Mouse (Mus musculus): ENCODE measurements around the gene Siglece.

Gene Siglece

GRCm38 (mm10) chr7:43654519-43654918 lies 5.4 kb downstream of the Siglece start:
- Histone ChIP-seq H3K36me3 (ENCODE audit: control insufficient read depth, insufficient read depth, low read length, poor library complexity, severe bottlenecking) (no peaks in the 10 kb centered on the region), H3K27me3 (ENCODE audit: control insufficient read depth, insufficient read depth, low read length, poor library complexity, severe bottlenecking) (no peaks in the 10 kb centered on the region)
- no peak for DNase-seq (ENCODE audit: low read depth, low spot score)

DNA sequence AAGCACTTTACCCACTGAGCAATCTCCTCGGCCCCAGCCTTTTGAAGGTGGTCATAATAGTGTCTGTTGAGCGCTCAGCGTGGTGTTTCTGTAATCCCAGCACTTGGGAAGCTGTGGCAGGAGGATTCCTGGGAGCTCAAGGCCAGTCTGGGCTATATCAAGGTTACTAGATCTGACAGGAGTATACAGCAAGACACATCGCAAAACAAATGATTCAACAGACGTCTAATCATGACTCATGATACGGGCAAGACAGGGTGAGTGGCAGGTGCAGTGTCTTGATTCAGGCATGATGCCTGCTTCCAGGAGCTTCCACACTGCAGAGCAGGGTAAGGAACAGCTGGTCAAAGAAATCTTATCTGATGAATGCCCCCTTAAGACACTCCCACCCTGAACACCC lies 7.3 kb downstream of the Siglece start:
- H3K27me3 ChIP-seq (ENCODE audit: control insufficient read depth, insufficient read depth, low read length, poor library complexity, severe bottlenecking) = no peaks in the 10 kb centered on the region
- H3K36me3 ChIP-seq (ENCODE audit: control insufficient read depth, insufficient read depth, low read length, poor library complexity, severe bottlenecking) = no peaks in the 10 kb centered on the region
- DNase-seq (ENCODE audit: low read depth, low spot score) = no peak

GRCm38 (mm10) chr7:43643046-43643652 lies 16.8 kb downstream of the Siglece start:
- H3K36me3 ChIP-seq (ENCODE audit: control insufficient read depth, insufficient read depth, low read length, poor library complexity, severe bottlenecking) = no peaks in the 10 kb centered on the region
- DNase-seq (ENCODE audit: low read depth, low spot score) = no peak
- no peaks in the 10 kb centered on the region for H3K27me3 ChIP-seq (ENCODE audit: control insufficient read depth, insufficient read depth, low read length, poor library complexity, severe bottlenecking)

- H3K27me3 ChIP-seq (ENCODE audit: control insufficient read depth, insufficient read depth, low read length, poor library complexity, severe bottlenecking) = no peaks in the 10 kb centered on the region
- no peaks in the 10 kb centered on the region for H3K36me3 ChIP-seq (ENCODE audit: control insufficient read depth, insufficient read depth, low read length, poor library complexity, severe bottlenecking)
- no peak for DNase-seq (ENCODE audit: low read depth, low spot score)
These were observed 17.4 kb downstream of the Siglece start for GRCm38 (mm10) chr7:43642587-43642986.

DNA sequence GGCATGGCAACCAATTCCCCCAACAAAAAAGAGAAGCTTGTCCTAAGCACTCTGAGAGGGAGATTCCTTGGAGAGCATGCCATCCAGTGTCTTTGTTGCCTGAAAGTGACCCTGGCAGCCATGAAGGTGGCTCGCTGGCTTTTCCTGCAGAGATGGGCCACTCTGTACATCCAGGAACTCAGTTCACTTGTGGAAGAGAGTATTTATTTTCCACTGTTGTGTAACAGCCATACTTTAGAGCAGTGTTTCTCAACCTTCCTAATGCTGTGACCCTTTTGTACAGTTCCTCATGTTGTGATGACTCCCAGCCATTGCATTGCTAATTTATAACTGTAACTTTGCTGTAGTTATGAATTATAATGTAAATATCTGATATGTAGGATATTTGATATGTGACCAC lies 22.8 kb downstream of the Siglece start:
- Histone ChIP-seq H3K27me3 (ENCODE audit: control insufficient read depth, insufficient read depth, low read length, poor library complexity, severe bottlenecking) (no peaks in the 10 kb centered on the region), H3K36me3 (ENCODE audit: control insufficient read depth, insufficient read depth, low read length, poor library complexity, severe bottlenecking) (no peaks in the 10 kb centered on the region)
- DNase-seq (ENCODE audit: low read depth, low spot score) = no peak

DNA sequence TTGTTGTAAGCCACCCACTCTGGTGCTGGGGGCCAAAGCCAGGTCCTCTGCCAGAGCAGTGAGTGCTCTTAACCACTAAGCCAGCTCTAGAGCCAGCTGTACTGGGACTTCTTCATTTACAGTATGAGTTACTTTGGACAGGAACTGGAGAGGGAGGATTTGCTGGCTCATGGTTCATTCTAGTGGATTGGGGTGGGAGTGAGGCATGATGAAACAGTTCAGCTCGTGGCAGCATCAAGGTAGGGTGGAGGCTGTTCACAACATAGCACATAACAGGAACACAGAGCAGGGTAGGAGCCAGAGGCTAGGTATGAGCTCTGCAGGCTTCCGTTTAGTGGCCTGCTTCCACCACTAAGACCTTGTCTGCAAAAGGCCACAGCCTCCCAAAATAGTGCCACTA lies 23.8 kb downstream of the Siglece start:
- no peaks in the 10 kb centered on the region for H3K36me3 ChIP-seq (ENCODE audit: control insufficient read depth, insufficient read depth, low read length, poor library complexity, severe bottlenecking)
- DNase-seq (ENCODE audit: low read depth, low spot score) = no peak

GRCm38 (mm10) chr7:43634500-43634899 lies 25.5 kb downstream of the Siglece start, which contains the start of gene Ceacam18:
Gene Ceacam18 (plus strand): TSS chr7:43634707.
- DNase-seq (ENCODE audit: low read depth, low spot score) = no peak
- H3K27me3 ChIP-seq (ENCODE audit: control insufficient read depth, insufficient read depth, low read length, poor library complexity, severe bottlenecking) = no peaks in the 10 kb centered on the region
- H3K36me3 ChIP-seq (ENCODE audit: control insufficient read depth, insufficient read depth, low read length, poor library complexity, severe bottlenecking) = no peaks in the 10 kb centered on the region

More for the DNA sequence above, 23.8 kb downstream of the Siglece start:
- H3K27me3 ChIP-seq (ENCODE audit: control insufficient read depth, insufficient read depth, low read length, poor library complexity, severe bottlenecking) = no peaks in the 10 kb centered on the region

GRCm38 (mm10) chr7:43633940-43634339 lies 26.0 kb downstream of the Siglece start:
- H3K36me3 ChIP-seq (ENCODE audit: control insufficient read depth, insufficient read depth, low read length, poor library complexity, severe bottlenecking) = no peaks in the 10 kb centered on the region
- H3K27me3 ChIP-seq (ENCODE audit: control insufficient read depth, insufficient read depth, low read length, poor library complexity, severe bottlenecking) = no peaks in the 10 kb centered on the region
- no peak for DNase-seq (ENCODE audit: low read depth, low spot score)

GRCm38 (mm10) chr7:43625794-43626422 lies 34.1 kb downstream of the Siglece start:
- peak; percentile 6 for DNase-seq (ENCODE audit: low read depth, low spot score)
- Histone ChIP-seq H3K36me3 (ENCODE audit: control insufficient read depth, insufficient read depth, low read length, poor library complexity, severe bottlenecking) (no peaks in the 10 kb centered on the region), H3K27me3 (ENCODE audit: control insufficient read depth, insufficient read depth, low read length, poor library complexity, severe bottlenecking) (no peaks in the 10 kb centered on the region)

GRCm38 (mm10) chr7:43625065-43625464 lies 34.9 kb downstream of the Siglece start:
- H3K27me3 ChIP-seq (ENCODE audit: control insufficient read depth, insufficient read depth, low read length, poor library complexity, severe bottlenecking) = no peaks in the 10 kb centered on the region
- DNase-seq (ENCODE audit: low read depth, low spot score) = no peak
- no peaks in the 10 kb centered on the region for H3K36me3 ChIP-seq (ENCODE audit: control insufficient read depth, insufficient read depth, low read length, poor library complexity, severe bottlenecking)

DNA sequence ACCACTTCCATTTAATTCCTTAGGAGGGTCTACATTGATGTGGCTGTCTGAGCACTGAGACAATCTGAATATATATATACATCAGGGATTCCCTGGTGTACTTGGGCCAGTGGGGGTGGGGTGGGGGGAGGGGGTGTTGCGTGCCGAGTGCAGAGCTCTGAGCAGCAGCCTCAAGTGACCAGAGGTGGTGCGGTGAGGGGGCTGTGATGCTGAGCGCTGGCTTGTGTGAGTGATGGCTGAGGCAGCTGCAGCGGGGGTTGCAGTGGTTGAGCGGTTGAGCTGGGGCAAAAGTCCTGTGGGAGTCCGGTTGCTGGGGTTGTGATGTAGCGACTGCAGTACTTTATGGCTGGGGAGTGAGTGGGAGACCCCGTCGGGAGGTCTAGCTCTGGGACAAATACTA lies 36.1 kb downstream of the Siglece start:
- H3K27me3 ChIP-seq (ENCODE audit: control insufficient read depth, insufficient read depth, low read length, poor library complexity, severe bottlenecking) = no peaks in the 10 kb centered on the region
- H3K36me3 ChIP-seq (ENCODE audit: control insufficient read depth, insufficient read depth, low read length, poor library complexity, severe bottlenecking) = no peaks in the 10 kb centered on the region
- no peak for DNase-seq (ENCODE audit: low read depth, low spot score)

- no peak for DNase-seq (ENCODE audit: low read depth, low spot score)
- Histone ChIP-seq H3K27me3 (ENCODE audit: control insufficient read depth, insufficient read depth, low read length, poor library complexity, severe bottlenecking) (no peaks in the 10 kb centered on the region), H3K36me3 (ENCODE audit: control insufficient read depth, insufficient read depth, low read length, poor library complexity, severe bottlenecking) (no peaks in the 10 kb centered on the region)
These were observed 37.0 kb downstream of the Siglece start for GRCm38 (mm10) chr7:43622927-43623326.

DNA sequence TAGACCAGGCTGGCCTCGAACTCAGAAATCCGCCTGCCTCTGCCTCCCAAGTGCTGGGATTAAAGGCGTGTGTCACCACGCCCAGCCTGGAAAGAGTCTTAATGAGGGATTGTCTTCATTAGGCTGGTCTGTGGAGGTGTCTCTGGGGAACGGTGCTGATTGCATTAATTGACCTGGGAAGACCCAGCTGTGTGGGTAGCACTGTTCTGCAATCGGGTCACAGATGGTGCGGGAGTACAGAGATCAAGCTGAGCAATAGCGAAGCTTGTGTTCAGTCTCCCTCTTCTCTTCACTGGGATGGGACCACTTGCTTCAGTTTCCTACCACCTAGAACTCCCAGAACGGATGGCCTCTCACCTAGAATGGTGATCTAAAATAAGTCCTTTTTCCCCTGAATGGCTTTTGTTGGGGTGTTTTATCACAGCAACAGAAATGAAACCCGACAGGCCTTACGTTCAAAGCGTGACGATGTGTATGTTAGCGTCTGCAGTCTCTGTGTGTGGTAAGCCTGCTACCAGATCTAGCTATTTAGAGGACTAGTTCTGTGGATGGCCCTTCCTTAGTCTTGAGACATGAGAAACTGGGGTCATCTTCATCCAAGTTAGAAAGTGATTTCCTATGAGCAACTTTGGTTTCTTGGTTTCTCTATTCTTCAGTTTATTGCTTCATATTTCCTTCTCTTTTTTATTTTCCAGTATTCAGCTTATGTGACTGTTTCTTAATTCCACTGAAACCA lies 46.0 kb downstream of the Siglece start:
- DNase-seq (ENCODE audit: low read depth, low spot score) = no peak
- H3K36me3 ChIP-seq (ENCODE audit: control insufficient read depth, insufficient read depth, low read length, poor library complexity, severe bottlenecking) = no peaks in the 10 kb centered on the region
- H3K27me3 ChIP-seq (ENCODE audit: control insufficient read depth, insufficient read depth, low read length, poor library complexity, severe bottlenecking) = no peaks in the 10 kb centered on the region

GRCm38 (mm10) chr7:43608316-43608824 lies 51.6 kb downstream of the Siglece start:
- DNase-seq (ENCODE audit: low read depth, low spot score) = no peak
- Histone ChIP-seq H3K27me3 (ENCODE audit: control insufficient read depth, insufficient read depth, low read length, poor library complexity, severe bottlenecking) (no peaks in the 10 kb centered on the region; the same call in 1 of the 2 replicates), H3K36me3 (ENCODE audit: control insufficient read depth, insufficient read depth, low read length, poor library complexity, severe bottlenecking) (no peaks in the 10 kb centered on the region)

GRCm38 (mm10) chr7:43607743-43608287 lies 52.1 kb downstream of the Siglece start:
- Histone ChIP-seq H3K36me3 (ENCODE audit: control insufficient read depth, insufficient read depth, low read length, poor library complexity, severe bottlenecking) (no peaks in the 10 kb centered on the region), H3K27me3 (ENCODE audit: control insufficient read depth, insufficient read depth, low read length, poor library complexity, severe bottlenecking) (no peaks in the 10 kb centered on the region; the same call in 1 of the 2 replicates)
- no peak for DNase-seq (ENCODE audit: low read depth, low spot score)

Data from splenic B cell, adult 2 months (primary cell).